Mouse (Mus musculus) lung, adult 2 months (tissue): ENCODE data around the gene Smarcc2. TPM values are rescaled to one million over a fixed set of nuclear protein-coding genes. Genes with fewer than 3 reads are reported as not detected.

ENCODE experiments used
- DNase-seq: peaks from one replicate; pipeline ENCODE4 v3.0.0; 2022
- H3K4me1 ChIP-seq: fragments of 200-500 bp; 2 replicates; pipeline ENCODE4 v1.6.1; 2011; ENCODE audit warnings: low read length; ENCODE audit not compliant: control insufficient read depth, insufficient read depth
- H3K4me3 ChIP-seq: fragments of 200-500 bp; replicated peaks from 2 replicates; pipeline ENCODE3; 2011; ENCODE audit warnings: low read depth, mild to moderate bottlenecking, control low read depth, low read length; ENCODE audit errors: extremely low read depth
- CTCF ChIP-seq: fragments of 200-500 bp; IDR thresholded peaks from 2 replicates; pipeline ENCODE4 v1.5.1; 2011; ENCODE audit warnings: mild to moderate bottlenecking, low read length, control low read depth; ENCODE audit not compliant: insufficient read depth
- POLR2A ChIP-seq: fragments of 200-500 bp; IDR thresholded peaks from 2 replicates; pipeline ENCODE4 v1.6.1; 2011; ENCODE audit warnings: low read depth, mild to moderate bottlenecking, control low read depth, low read length, borderline replicate concordance; ENCODE audit errors: extremely low read depth
- WGBS: fragments of 180-500 bp; shearing (Covaris S2); methylation state at CpG from one replicate; pipeline ENCODE4 v1.1.7; 2018; 5-methylcytosine and 5-hydroxymethylcytosine counted together
- polyA plus RNA-seq: library from polyadenylated mRNA; depleted of rRNA; stranded (reverse); fragments of >200 nt; gene quantifications from 2 replicates; pipeline ENCODE4 v1.2.3, GENCODE M21; 2012; rRNA removed

The Smarcc2 gene
- 99.8 TPM in 2 replicates for polyA plus RNA-seq

GRCm38 (mm10) chr10:128458719-128459408, at the start of gene Smarcc2:
TSS of gene Smarcc2 (plus strand) at chr10:128459248.
- peak; percentile 78 for DNase-seq
- under 1% methylated on average over 83 of the region's 86 CpGs for WGBS
- TF ChIP-seq POLR2A (peak; percentile 75; the same call in 1 of the 2 replicates), CTCF (no peak)
- peaks cover 7% of the 10 kb centered on the region for H3K4me1 ChIP-seq
- peak within 1 kb of the TSS; percentile 99 for H3K4me3 ChIP-seq

GRCm38 (mm10) chr10:128409692-128410559, 49.1 kb upstream of the Smarcc2 start:
- peaks cover 18% of the 10 kb centered on the region for H3K4me1 ChIP-seq
- 3% methylated on average over 36 of the region's 36 CpGs for WGBS
- DNase-seq: peak; percentile 91
- TF ChIP-seq POLR2A (peak; percentile 47; the same call in 1 of the 2 replicates), CTCF (peak; percentile 51)
- peak overlapping the region; percentile 89 for H3K4me3 ChIP-seq

- WGBS: 14% methylated on average over 4 of the region's 4 CpGs
- Histone ChIP-seq H3K4me3 (no peak overlapping the region), H3K4me1 (peaks cover 18% of the 10 kb centered on the region)
- DNase-seq: no peak
- TF ChIP-seq CTCF (no peak), POLR2A (no peak)
Measured at GRCm38 (mm10) chr10:128410560-128410845, 48.5 kb upstream of the Smarcc2 start.

GRCm38 (mm10) chr10:128411211-128412054, 47.6 kb upstream of the Smarcc2 start, which contains the start of the genes Nabp2 and Rnf41:
TSS of gene Nabp2 (minus strand) at chr10:128411492.
TSS of gene Rnf41 (plus strand) at chr10:128411657.
- DNase-seq: peak; percentile 98
- Histone ChIP-seq H3K4me3 (peak within 1 kb of the TSS; percentile 94), H3K4me1 (peaks cover 18% of the 10 kb centered on the region)
- WGBS: under 1% methylated on average over 50 of the region's 50 CpGs
- TF ChIP-seq POLR2A (peak; percentile 83; the same call in 1 of the 2 replicates), CTCF (no peak)

GRCm38 (mm10) chr10:128412055-128412381, 47.0 kb upstream of the Smarcc2 start:
- no peak for DNase-seq
- under 1% methylated on average over 14 of the region's 14 CpGs for WGBS
- peaks cover 18% of the 10 kb centered on the region for H3K4me1 ChIP-seq
- TF ChIP-seq POLR2A (no peak), CTCF (no peak)
- peak overlapping the region; percentile 94 for H3K4me3 ChIP-seq

GRCm38 (mm10) chr10:128412558-128412957, 46.5 kb upstream of the Smarcc2 start:
- no peak overlapping the region for H3K4me3 ChIP-seq
- no peak for DNase-seq
- TF ChIP-seq CTCF: no peak
- TF ChIP-seq POLR2A: no peak

GRCm38 (mm10) chr10:128413076-128413475, 46.0 kb upstream of the Smarcc2 start:
- H3K4me3 ChIP-seq: no peak overlapping the region
- no peak for DNase-seq
- H3K4me1 ChIP-seq: peaks cover 18% of the 10 kb centered on the region
- TF ChIP-seq POLR2A (no peak), CTCF (no peak)
- WGBS: 16% methylated on average over 1 of the region's 1 CpGs

More at GRCm38 (mm10) chr10:128412558-128412957, 46.5 kb upstream of the Smarcc2 start:
- 2% methylated on average over 1 of the region's 1 CpGs for WGBS
- H3K4me1 ChIP-seq: peaks cover 18% of the 10 kb centered on the region

- peaks cover 15% of the 10 kb centered on the region for H3K4me1 ChIP-seq
- no peak for TF ChIP-seq POLR2A
- TF ChIP-seq CTCF: no peak
- no peak overlapping the region for H3K4me3 ChIP-seq
- no peak for DNase-seq
- 81% methylated on average over 5 of the region's 5 CpGs for WGBS
Measured at GRCm38 (mm10) chr10:128414848-128415247, 44.2 kb upstream of the Smarcc2 start.

GRCm38 (mm10) chr10:128422426-128422825, 36.6 kb upstream of the Smarcc2 start:
- 68% methylated on average over 5 of the region's 5 CpGs for WGBS

More at GRCm38 (mm10) chr10:128422426-128422825, 36.6 kb upstream of the Smarcc2 start:
- TF ChIP-seq CTCF: no peak
- no peak for TF ChIP-seq POLR2A
- Histone ChIP-seq H3K4me3 (no peak overlapping the region), H3K4me1 (0 out of 2 replicates have a peak, but pooled peaks cover 2% of the 10 kb centered on the region)
- no peak for DNase-seq
